Mouse (Mus musculus): ENCODE measurements at regions not wholly inside any gene's neighbourhood (a gene's known extent, or its start where the extent isn't known, plus 50 kb on each side); places are given as distances from the start of the nearest gene placed in this dataset.

DNA sequence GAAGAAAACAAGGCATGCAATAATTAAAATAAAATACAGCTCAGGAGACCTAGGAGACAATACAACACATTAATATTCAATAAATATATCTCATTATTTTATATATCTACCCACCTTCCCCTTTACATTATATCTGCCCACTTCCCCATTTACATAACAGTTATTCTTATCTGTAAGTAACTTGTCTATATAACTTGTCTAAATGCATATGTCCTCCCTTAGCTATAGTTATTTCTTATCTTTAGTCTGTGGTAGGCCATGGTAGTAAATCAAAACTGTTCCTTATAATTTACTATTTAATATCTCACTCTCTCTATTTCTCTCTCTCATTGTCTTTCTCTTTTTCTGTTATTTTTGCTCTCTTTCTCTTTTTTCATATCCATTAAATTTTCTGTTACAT is 437.1 kb upstream of the Tgif2lx2 start:
- peak; percentile 47 for DNase-seq (ENCODE audit: low read depth, low spot score)

More for the DNA sequence above, 437.1 kb upstream of the Tgif2lx2 start:
- Histone ChIP-seq H3K79me2 (ENCODE audit: control insufficient read depth, insufficient read depth, low read length, poor library complexity) (no peaks in the 10 kb centered on the region), H3K9ac (ENCODE audit: control insufficient read depth, low read depth, low read length, poor library complexity, severe bottlenecking) (no peak overlapping the region), H3K27ac (ENCODE audit: control insufficient read depth, low read depth, low read length) (no peak overlapping the region), H3K4me3 (ENCODE audit: control insufficient read depth in 1 of 2, insufficient read depth in 1 of 2, low read depth in 2 of 2, low read length in 2 of 2) (no peak overlapping the region), H3K9me3 (replicated peaks; ENCODE audit: insufficient read depth, low read length) (no peaks in the 10 kb centered on the region; the same call in 1 of the 2 replicates), H3K27me3 (ENCODE audit: control insufficient read depth in 1 of 2, insufficient read depth in 2 of 2, low read length in 2 of 2) (no peaks in the 10 kb centered on the region), H3K4me1 (ENCODE audit: control insufficient read depth in 1 of 2, insufficient read depth in 2 of 2, low read length in 2 of 2) (no peaks in the 10 kb centered on the region), H3K36me3 (ENCODE audit: control insufficient read depth in 1 of 2, insufficient read depth in 2 of 2, low read length in 2 of 2) (peaks cover 0 to 2% of the 10 kb centered on the region in 2 experiments; a peak in 1 of 4 replicates)
- TF ChIP-seq HCFC1 (IDR thresholded peaks at IDR 0.05; ENCODE audit: low read depth, low read length) (no peak), MAX (IDR thresholded peaks at IDR 0.05; ENCODE audit: low read length) (no peak), ZMIZ1 (IDR thresholded peaks at IDR 0.05; ENCODE audit: low read depth, low read length) (no peak), MYB (IDR thresholded peaks at IDR 0.05; ENCODE audit: low read depth, low read length) (peak; percentile 49; the same call in 1 of the 2 replicates), GATA1 (IDR thresholded peaks at IDR 0.05; ENCODE audit: low read depth, low read length) (peak; percentile 71; the same call in 1 of the 2 replicates), TAL1 (IDR thresholded peaks at IDR 0.05; ENCODE audit: low read length) (no peak), TBP (IDR thresholded peaks at IDR 0.05; ENCODE audit: low read depth, low read length) (no peak), ZNF384 (IDR thresholded peaks at IDR 0.05; ENCODE audit: low read depth, low read length) (no peak), NRF1 (IDR thresholded peaks at IDR 0.05; ENCODE audit: insufficient read depth, low read depth, low read length, poor library complexity, severe bottlenecking) (no peak), USF2 (IDR thresholded peaks at IDR 0.05; ENCODE audit: borderline replicate concordance in 1 of 2, insufficient read depth in 1 of 2, low read depth in 1 of 2, low read length in 2 of 2) (no peak), TCF12 (IDR thresholded peaks at IDR 0.05; ENCODE audit: low read depth, low read length) (peak; percentile 11; the same call in 1 of the 2 replicates), CHD1 (IDR thresholded peaks at IDR 0.05; ENCODE audit: low read depth, low read length) (no peak), EP300 (IDR thresholded peaks at IDR 0.05; ENCODE audit: low read depth in 1 of 2, low read length in 2 of 2) (peak; percentile 80 to 81), SMC3 (IDR thresholded peaks at IDR 0.05; ENCODE audit: low read depth, low read length) (no peak), NELFE (IDR thresholded peaks at IDR 0.05; ENCODE audit: low read depth, low read length) (no peak), RAD21 (IDR thresholded peaks at IDR 0.05; ENCODE audit: low read depth, low read length) (no peak), UBTF (IDR thresholded peaks at IDR 0.05; ENCODE audit: borderline replicate concordance, insufficient read depth, low read depth, low read length) (no peak), ETS1 (IDR thresholded peaks at IDR 0.05; ENCODE audit: low read depth, low read length) (0 out of 2 replicates have a peak, but pooled peaks have one; percentile 10), RCOR1 (IDR thresholded peaks at IDR 0.05; ENCODE audit: low read depth, low read length) (peak; percentile 36; the same call in 1 of the 2 replicates), USF1 (IDR thresholded peaks at IDR 0.05; ENCODE audit: low read depth, low read length) (no peak)

Data from MEL (cell line).